Mouse (Mus musculus): ENCODE results near the gene Pou2f1. TPM values are rescaled to one million over a fixed set of nuclear protein-coding genes. Genes with fewer than 3 reads are reported as not detected.

Gene Pou2f1
- polyA plus RNA-seq, 1 experiment from 2014 or later: 10.7 TPM

GRCm38 (mm10) chr1:165849458-165850445 lies 152.7 kb downstream of the Pou2f1 start:
- Histone ChIP-seq H3K4me2 (replicated peaks) (no peak overlapping the region), H3K9ac (no peak overlapping the region), H3K36me3 (no peaks in the 10 kb centered on the region), H3K27me3 (peaks cover 21% of the 10 kb centered on the region), H3K4me1 (peaks cover 8% of the 10 kb centered on the region), H3K27ac (replicated peaks) (no peak overlapping the region), H3K9me3 (replicated peaks) (no peaks in the 10 kb centered on the region), H3K4me3 (replicated peaks) (no peak overlapping the region)
- ATAC-seq (ENCODE audit: insufficient number of reproducible peaks, low FRiP score, low TSS enrichment, low read depth): no peak
- 78% methylated on average over 17 of the region's 17 CpGs for WGBS

- no peak overlapping the region for H3K4me2 ChIP-seq (replicated peaks)
- no peak overlapping the region for H3K9ac ChIP-seq
- H3K27me3 ChIP-seq: peaks cover 22% of the 10 kb centered on the region
- no peaks in the 10 kb centered on the region for H3K9me3 ChIP-seq (replicated peaks)
- no peak for ATAC-seq (ENCODE audit: insufficient number of reproducible peaks, low FRiP score, low TSS enrichment, low read depth)
- H3K4me3 ChIP-seq (replicated peaks): no peak overlapping the region
- peaks cover 15% of the 10 kb centered on the region for H3K4me1 ChIP-seq
- WGBS: 52% methylated on average over 4 of the region's 4 CpGs
- no peaks in the 10 kb centered on the region for H3K36me3 ChIP-seq
- H3K27ac ChIP-seq (replicated peaks): no peak overlapping the region
These were observed 153.6 kb downstream of the Pou2f1 start for GRCm38 (mm10) chr1:165848881-165849280.

- 65% methylated on average over 8 of the region's 8 CpGs for WGBS
- Histone ChIP-seq H3K36me3 (no peaks in the 10 kb centered on the region), H3K4me1 (peaks cover 15% of the 10 kb centered on the region), H3K9me3 (replicated peaks) (no peaks in the 10 kb centered on the region), H3K4me3 (replicated peaks) (no peak overlapping the region), H3K9ac (no peak overlapping the region), H3K27me3 (peaks cover 25% of the 10 kb centered on the region), H3K4me2 (replicated peaks) (no peak overlapping the region), H3K27ac (replicated peaks) (no peak overlapping the region)
- no peak for ATAC-seq (ENCODE audit: insufficient number of reproducible peaks, low FRiP score, low TSS enrichment, low read depth)
These were observed 154.1 kb downstream of the Pou2f1 start for GRCm38 (mm10) chr1:165848417-165848816.

- no peaks in the 10 kb centered on the region for H3K9me3 ChIP-seq (replicated peaks)
- no peaks in the 10 kb centered on the region for H3K36me3 ChIP-seq
- H3K27me3 ChIP-seq: peaks cover 50% of the 10 kb centered on the region
- 0 out of 2 replicates have a peak overlapping the region, but pooled peaks have one; percentile 15 for H3K9ac ChIP-seq
- WGBS: 3% methylated on average over 14 of the region's 14 CpGs
- no peak for ATAC-seq (ENCODE audit: insufficient number of reproducible peaks, low FRiP score, low TSS enrichment, low read depth)
- no peak overlapping the region for H3K27ac ChIP-seq (replicated peaks)
- peak overlapping the region; percentile 99 for H3K4me2 ChIP-seq (replicated peaks)
- H3K4me3 ChIP-seq (replicated peaks): peak overlapping the region; percentile 50
- H3K4me1 ChIP-seq: peaks cover 23% of the 10 kb centered on the region
These were observed 157.1 kb downstream of the Pou2f1 start for GRCm38 (mm10) chr1:165845366-165845765.

GRCm38 (mm10) chr1:165844956-165845355 lies 157.5 kb downstream of the Pou2f1 start:
- Histone ChIP-seq H3K27me3 (peaks cover 54% of the 10 kb centered on the region), H3K4me3 (replicated peaks) (peak overlapping the region; percentile 50), H3K9ac (0 out of 2 replicates have a peak overlapping the region, but pooled peaks have one; percentile 15), H3K9me3 (replicated peaks) (no peaks in the 10 kb centered on the region), H3K36me3 (no peaks in the 10 kb centered on the region), H3K4me2 (replicated peaks) (peak overlapping the region; percentile 99), H3K4me1 (peaks cover 23% of the 10 kb centered on the region), H3K27ac (replicated peaks) (no peak overlapping the region)
- no peak; the same call in 1 of the 2 replicates for ATAC-seq (ENCODE audit: insufficient number of reproducible peaks, low FRiP score, low TSS enrichment, low read depth)
- WGBS: under 1% methylated on average over 26 of the region's 26 CpGs

DNA sequence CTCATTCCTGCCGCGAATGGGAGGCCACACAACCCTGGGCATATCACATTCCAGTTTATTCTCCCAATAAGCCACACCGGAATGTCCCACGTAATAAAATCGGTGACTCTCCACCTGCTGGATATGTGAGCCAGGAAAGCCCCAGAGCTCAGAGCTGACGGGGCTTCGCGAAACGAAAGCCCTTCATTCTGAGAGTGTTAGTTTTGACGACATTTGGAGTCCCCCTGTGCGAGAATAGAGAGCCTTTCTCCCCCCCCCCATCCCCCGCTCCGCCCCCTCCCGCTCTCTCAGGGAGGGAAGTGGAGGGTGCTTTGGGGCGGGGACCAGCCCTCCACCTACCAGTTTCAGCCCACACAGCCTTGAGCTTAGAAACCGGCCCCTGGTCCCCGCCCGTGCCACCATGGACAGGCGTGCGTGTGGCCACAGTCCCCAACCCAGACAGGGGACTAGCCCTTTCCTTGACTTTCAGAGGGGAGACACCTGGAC lies 158.0 kb downstream of the Pou2f1 start:
- Histone ChIP-seq H3K27ac (replicated peaks) (no peak overlapping the region), H3K9me3 (replicated peaks) (no peaks in the 10 kb centered on the region), H3K4me1 (peaks cover 23% of the 10 kb centered on the region), H3K27me3 (peaks cover 58% of the 10 kb centered on the region), H3K4me3 (replicated peaks) (peak overlapping the region; percentile 50), H3K4me2 (replicated peaks) (peak overlapping the region; percentile 99), H3K9ac (0 out of 2 replicates have a peak overlapping the region, but pooled peaks have one; percentile 15), H3K36me3 (no peaks in the 10 kb centered on the region)
- 2% methylated on average over 19 of the region's 20 CpGs for whole genome bisulfite sequencing
- ATAC-seq (ENCODE audit: insufficient number of reproducible peaks, low FRiP score, low TSS enrichment, low read depth): no peak; the same call in 1 of the 2 replicates

DNA sequence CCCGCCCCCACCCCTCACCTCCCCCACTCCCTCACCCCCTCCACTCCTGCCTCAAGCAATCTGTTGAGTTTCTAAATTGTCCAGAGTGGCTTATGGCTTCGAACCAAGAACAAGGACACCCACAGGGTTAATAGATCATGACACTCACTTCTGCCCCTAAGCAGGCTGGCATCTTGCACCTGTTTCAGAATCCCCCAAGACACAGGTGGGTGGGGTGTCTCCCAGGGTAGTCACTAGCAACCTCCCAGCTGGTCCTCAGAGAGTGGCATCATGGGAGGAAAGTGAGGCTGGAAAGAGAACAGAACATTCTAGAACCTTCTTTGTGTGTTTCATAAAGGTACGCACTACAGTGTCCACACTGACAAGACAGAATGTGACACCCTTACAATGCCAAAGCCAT lies 158.9 kb downstream of the Pou2f1 start:
- peaks cover 66% of the 10 kb centered on the region for H3K27me3 ChIP-seq

GRCm38 (mm10) chr1:165842170-165842569 lies 160.3 kb downstream of the Pou2f1 start:
- no peak overlapping the region for H3K27ac ChIP-seq (replicated peaks)
- no peaks in the 10 kb centered on the region for H3K9me3 ChIP-seq (replicated peaks)
- no peak for ATAC-seq (ENCODE audit: insufficient number of reproducible peaks, low FRiP score, low TSS enrichment, low read depth)
- peaks cover 66% of the 10 kb centered on the region for H3K27me3 ChIP-seq
- no peak overlapping the region for H3K4me3 ChIP-seq (replicated peaks)
- no peaks in the 10 kb centered on the region for H3K36me3 ChIP-seq
- peaks cover 31% of the 10 kb centered on the region for H3K4me1 ChIP-seq
- H3K9ac ChIP-seq: no peak overlapping the region
- 77% methylated on average over 7 of the region's 7 CpGs for WGBS
- H3K4me2 ChIP-seq (replicated peaks): no peak overlapping the region

More for the DNA sequence above, 158.9 kb downstream of the Pou2f1 start:
- H3K9ac ChIP-seq: no peak overlapping the region
- H3K36me3 ChIP-seq: no peaks in the 10 kb centered on the region
- H3K27ac ChIP-seq (replicated peaks): no peak overlapping the region
- ATAC-seq (ENCODE audit: insufficient number of reproducible peaks, low FRiP score, low TSS enrichment, low read depth): no peak
- no peaks in the 10 kb centered on the region for H3K9me3 ChIP-seq (replicated peaks)
- no peak overlapping the region for H3K4me2 ChIP-seq (replicated peaks)
- WGBS: 58% methylated on average over 3 of the region's 3 CpGs
- H3K4me1 ChIP-seq: peaks cover 23% of the 10 kb centered on the region
- H3K4me3 ChIP-seq (replicated peaks): no peak overlapping the region

DNA sequence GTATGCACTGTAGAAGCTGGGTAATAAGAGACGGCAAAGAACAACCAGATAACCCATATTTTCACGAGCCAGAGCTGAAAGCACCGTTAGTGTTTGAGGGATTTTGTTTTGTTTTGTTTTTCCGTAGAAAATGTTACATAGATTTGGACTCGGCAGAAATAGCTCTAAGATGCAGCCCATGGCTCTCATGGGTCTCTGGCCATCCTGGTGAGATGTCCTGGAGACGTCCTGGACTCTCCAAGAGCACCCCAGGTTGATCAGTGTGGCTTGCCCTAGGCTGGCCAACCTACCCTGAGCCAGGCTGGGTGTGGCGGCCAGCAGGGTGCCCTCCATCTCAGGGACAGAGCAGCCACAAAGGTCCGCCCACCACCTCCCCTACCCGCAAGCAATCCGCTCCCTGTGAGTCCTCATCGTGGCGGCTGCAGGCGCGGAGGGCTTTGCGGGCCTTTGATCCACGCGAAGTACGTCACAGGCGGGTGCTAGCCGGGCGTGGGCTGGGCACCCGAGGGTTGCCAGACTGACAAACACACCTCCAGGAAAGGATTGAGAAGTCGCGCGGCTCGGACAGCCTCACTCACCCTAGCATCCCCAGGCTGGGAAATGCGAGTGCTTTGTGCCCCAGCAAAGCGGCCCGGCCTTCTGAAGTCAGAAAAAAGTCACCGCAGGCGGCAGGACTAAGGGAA lies 161.8 kb downstream of the Pou2f1 start:
- H3K36me3 ChIP-seq: no peaks in the 10 kb centered on the region
- no peak for ATAC-seq (ENCODE audit: insufficient number of reproducible peaks, low FRiP score, low TSS enrichment, low read depth)

GRCm38 (mm10) chr1:165839201-165839600 lies 163.3 kb downstream of the Pou2f1 start:
- no peak overlapping the region for H3K4me2 ChIP-seq (replicated peaks)
- ATAC-seq (ENCODE audit: insufficient number of reproducible peaks, low FRiP score, low TSS enrichment, low read depth): no peak
- H3K4me1 ChIP-seq: peaks cover 35% of the 10 kb centered on the region
- no peaks in the 10 kb centered on the region for H3K36me3 ChIP-seq
- no peak overlapping the region for H3K4me3 ChIP-seq (replicated peaks)
- no peak overlapping the region for H3K27ac ChIP-seq (replicated peaks)
- H3K9me3 ChIP-seq (replicated peaks): no peaks in the 10 kb centered on the region
- no peak overlapping the region for H3K9ac ChIP-seq
- WGBS: 76% methylated on average over 4 of the region's 4 CpGs
- peaks cover 62% of the 10 kb centered on the region for H3K27me3 ChIP-seq

More for the DNA sequence above, 161.8 kb downstream of the Pou2f1 start:
- H3K27me3 ChIP-seq: peaks cover 61% of the 10 kb centered on the region
- H3K4me3 ChIP-seq (replicated peaks): peak overlapping the region; percentile 33
- WGBS: 10% methylated on average over 31 of the region's 31 CpGs
- H3K4me1 ChIP-seq: peaks cover 43% of the 10 kb centered on the region
- H3K9me3 ChIP-seq (replicated peaks): no peaks in the 10 kb centered on the region
- H3K4me2 ChIP-seq (replicated peaks): peak overlapping the region; percentile 55
- no peak overlapping the region; the same call in 1 of the 2 replicates for H3K9ac ChIP-seq
- H3K27ac ChIP-seq (replicated peaks): no peak overlapping the region

DNA sequence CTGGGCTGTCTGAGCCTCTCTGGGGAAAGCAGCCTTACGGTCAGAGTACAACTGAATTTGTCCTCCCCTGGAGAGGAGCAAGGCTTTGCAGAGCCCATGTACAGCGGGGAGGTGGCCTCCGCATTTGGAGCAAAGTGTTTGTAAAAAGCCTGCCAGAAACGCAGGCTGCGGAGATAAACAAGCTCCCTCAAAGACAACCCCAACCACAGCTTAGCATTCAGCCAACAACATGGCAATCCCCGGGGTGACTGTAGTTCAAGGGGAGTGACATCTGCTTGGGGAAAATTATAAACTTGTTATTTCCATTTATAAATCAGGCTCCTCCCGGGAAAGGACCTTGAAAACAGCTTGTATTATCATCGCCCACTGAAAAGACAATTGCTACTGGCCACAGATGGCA lies 164.9 kb downstream of the Pou2f1 start:
- ATAC-seq (ENCODE audit: insufficient number of reproducible peaks, low FRiP score, low TSS enrichment, low read depth): peak; percentile 36; the same call in 1 of the 2 replicates
- WGBS: 31% methylated on average over 8 of the region's 8 CpGs
- H3K4me2 ChIP-seq (replicated peaks): 0 out of 2 replicates have a peak overlapping the region, but pooled peaks have one; percentile 6
- H3K9me3 ChIP-seq (replicated peaks): no peaks in the 10 kb centered on the region
- no peak overlapping the region for H3K9ac ChIP-seq
- no peak overlapping the region for H3K4me3 ChIP-seq (replicated peaks)
- no peaks in the 10 kb centered on the region for H3K36me3 ChIP-seq
- peaks cover 37% of the 10 kb centered on the region for H3K4me1 ChIP-seq
- peaks cover 60% of the 10 kb centered on the region for H3K27me3 ChIP-seq
- no peak overlapping the region for H3K27ac ChIP-seq (replicated peaks)

Measured in embryonic facial prominence, embryonic 15.5 days (tissue).